Mouse (Mus musculus) heart, adult 9 months (tissue): ENCODE measurements around the gene Eif3m.
"Not testable (repeated sequence)": the region's sequence is repeated elsewhere in the genome, so short reads cannot be mapped to it uniquely, and the experiment has no call there.

ENCODE experiments used
- DNase-seq, 2 experiments: peaks; one replicate each; pipeline ENCODE4 v3.0.0; 2022; ENCODE audit warnings: low spot score in 2 of 2

Gene Eif3m

DNA sequence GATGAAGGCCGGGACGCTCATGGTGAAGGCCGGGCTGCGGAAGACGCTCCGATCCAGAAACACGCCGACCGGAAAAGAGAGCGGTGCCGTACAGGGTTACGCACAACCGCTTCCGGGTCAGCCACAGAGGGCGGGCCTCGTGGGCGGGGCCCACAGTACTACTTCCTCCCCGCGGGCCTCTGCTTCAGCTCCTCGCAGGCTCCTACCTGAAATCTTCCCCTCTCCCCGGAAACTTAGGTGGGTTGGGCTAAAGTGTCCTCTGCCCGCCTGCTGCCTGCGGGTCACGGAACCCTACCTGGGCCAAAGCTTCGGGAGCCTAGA, at the start of gene Eif3m:
TSS of gene Eif3m (minus strand) at position 114 of the 321 bp plus-strand sequence.
- DNase-seq, result peak; percentile 89 to 93

GRCm38 (mm10) chr2:105062741-105063372, 46.0 kb upstream of the Eif3m start:
- DNase-seq, result no peak

DNA sequence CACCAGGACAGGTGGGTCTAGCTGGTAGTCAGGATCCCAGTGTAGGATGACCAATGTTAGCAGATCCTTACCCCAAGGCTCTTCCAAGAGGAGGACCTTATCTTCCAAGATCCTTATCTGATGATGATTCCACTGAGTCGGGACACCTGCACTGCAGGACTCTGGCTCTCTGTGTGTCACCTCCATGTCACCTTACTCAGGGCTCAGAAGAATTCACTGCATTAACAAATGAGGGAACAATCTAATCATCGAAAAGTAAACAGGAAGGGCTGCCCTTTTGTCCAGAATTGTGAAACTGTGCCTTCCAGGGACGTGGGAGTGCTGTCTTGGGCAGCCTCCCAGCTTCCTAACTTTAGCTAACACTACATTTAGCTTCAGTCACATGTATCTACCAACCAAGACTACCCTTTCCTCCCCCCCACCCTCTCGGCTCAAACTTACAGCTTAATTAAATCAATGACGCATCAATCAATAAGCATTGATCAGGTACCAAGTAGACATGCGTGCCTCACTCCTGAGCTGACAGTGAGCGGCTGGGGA, 41.8 kb upstream of the Eif3m start:
- DNase-seq, result no peak

DNA sequence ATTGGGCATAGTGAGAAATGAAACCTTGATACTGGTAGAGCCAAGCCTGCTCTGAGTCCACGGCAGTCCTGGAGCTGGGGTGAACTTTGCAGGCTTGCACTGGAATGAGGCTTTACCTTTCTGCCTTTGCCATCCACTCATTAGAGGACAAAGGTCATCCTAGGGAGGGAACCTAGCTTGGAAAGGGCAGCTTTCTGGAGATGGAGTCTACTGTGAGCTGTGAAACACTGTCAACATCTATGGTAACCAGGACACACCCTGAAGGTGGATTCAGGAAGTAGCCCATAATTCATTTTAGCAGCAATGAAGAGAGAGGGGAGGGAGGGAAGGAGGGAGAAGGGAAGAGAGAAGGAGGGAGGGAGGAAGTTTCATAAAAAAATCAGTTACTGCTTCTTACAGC, 38.6 kb upstream of the Eif3m start:
- DNase-seq, result no peak

DNA sequence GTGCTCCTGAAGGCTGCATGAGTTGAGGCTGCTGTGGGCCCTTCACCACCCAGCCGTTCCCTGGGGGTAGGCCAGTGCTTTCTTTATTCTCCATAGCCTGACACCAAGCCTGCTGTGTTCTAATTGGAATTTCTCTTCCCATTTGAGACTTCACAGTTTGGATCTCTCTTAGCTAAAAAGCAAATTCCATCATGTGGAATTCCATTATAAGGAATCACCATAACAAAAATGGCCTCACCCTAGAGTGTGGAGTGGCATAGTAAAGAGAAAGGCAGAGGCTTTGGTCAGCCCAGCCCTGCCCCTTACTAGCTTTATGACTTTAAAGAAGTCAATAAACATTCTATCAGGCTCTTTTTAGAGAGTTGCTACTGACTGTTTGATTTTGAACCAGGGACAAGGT, 31.4 kb upstream of the Eif3m start:
- no peak for DNase-seq

GRCm38 (mm10) chr2:105043152-105043551, 26.3 kb upstream of the Eif3m start:
- DNase-seq, result no peak

DNA sequence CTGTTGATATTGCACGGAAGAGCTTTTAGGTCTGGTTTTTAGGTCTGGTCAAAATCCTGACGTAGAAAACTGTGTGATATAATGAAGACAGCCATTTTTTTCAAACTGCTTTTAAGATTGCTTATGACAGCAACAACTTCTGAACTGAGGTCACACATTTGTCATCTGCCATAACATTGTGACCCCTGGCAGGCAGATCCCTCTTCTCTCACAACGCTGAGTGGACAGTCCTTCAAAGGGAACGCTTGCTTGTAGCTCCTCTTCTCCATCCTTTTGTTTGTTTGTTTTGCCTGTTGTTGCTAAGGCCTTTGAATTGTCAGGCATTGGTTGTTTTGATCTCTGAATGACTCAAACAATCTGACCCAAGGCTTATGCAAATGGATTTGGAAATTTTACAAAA, 24.0 kb upstream of the Eif3m start:
- DNase-seq, result no peak

DNA sequence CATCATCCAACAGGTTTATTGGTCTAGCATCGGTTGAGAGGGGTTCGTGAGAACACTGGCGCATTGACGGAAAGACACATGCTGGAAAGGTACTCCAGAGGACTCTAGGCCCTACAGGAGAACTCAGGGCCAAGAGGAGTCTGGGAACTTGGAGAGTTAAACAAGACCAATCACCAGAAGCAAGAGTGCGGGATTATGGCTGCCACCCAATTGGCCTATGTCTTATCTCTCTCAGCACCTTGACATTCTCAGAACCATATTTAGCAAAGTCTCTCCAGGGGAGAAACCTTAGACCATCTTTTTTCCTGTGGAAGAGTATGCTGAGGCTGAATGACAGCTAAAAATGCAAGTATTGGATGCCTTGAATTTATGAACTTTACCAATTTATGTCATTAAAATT, 22.0 kb upstream of the Eif3m start:
- DNase-seq, result no peak

- no peak for DNase-seq
Measured at GRCm38 (mm10) chr2:105037956-105038569, 21.2 kb upstream of the Eif3m start.

- no peak for DNase-seq
Measured at GRCm38 (mm10) chr2:105036401-105037070, 19.7 kb upstream of the Eif3m start.

DNA sequence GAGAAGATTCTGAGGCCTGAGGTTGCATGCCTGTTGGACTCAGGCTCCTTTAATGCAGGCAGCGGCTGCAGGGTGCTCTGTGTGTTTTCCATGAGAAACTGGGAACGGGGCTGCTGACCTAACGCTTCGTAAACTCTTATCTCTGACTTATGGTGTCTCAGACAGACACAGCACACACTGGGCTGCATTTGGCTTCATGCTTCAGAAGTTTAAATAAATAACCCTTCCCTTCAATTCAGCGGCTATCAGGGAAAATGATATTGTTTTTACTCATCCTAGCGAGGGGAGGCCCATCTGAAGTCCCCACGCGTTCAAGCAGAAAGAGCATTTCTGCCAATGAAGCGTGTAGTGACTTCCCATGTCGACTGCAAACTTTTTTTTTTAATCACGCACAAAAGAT, 19.1 kb upstream of the Eif3m start:
- no peak for DNase-seq

GRCm38 (mm10) chr2:105034084-105034483, 17.2 kb upstream of the Eif3m start:
- DNase-seq, result no peak

DNA sequence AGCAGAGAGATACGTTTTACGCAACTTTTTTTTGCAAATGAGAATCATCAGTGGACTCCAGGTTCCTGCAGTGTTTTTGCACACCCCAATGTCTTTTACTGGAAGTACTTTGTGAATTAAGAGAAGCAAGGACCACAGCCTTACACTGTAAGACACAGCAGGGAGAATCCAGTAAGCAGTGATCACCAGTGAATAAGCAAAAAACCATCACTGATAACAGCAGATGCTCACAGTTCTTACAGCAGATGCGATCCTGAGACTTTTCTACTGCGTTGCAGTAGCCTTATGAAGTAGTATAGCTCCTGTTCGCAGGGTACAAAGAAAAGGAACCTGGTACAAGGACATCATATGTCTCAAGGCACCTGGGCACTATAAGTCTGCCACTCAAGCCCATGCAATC, 13.6 kb upstream of the Eif3m start:
- no peak for DNase-seq

DNA sequence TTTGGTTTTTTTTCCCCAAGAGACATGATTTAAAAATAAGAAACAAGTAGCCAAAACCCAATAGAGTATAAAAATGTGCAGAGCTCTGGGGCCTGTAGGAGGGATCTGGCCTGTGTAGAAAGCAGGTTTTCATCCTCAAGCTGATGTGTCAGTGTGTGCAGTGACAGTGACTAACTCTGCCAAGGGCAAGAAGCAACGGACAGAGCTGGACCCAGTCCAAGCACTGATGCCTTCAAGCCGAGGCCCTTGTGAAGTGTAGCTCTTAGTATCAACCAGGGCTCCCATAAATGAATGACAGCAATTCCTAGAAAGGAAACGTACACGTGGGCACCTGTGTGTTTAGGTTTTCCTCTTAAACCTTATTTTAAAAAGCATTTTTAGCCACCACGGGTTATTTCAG, 11.9 kb upstream of the Eif3m start:
- no peak for DNase-seq

DNA sequence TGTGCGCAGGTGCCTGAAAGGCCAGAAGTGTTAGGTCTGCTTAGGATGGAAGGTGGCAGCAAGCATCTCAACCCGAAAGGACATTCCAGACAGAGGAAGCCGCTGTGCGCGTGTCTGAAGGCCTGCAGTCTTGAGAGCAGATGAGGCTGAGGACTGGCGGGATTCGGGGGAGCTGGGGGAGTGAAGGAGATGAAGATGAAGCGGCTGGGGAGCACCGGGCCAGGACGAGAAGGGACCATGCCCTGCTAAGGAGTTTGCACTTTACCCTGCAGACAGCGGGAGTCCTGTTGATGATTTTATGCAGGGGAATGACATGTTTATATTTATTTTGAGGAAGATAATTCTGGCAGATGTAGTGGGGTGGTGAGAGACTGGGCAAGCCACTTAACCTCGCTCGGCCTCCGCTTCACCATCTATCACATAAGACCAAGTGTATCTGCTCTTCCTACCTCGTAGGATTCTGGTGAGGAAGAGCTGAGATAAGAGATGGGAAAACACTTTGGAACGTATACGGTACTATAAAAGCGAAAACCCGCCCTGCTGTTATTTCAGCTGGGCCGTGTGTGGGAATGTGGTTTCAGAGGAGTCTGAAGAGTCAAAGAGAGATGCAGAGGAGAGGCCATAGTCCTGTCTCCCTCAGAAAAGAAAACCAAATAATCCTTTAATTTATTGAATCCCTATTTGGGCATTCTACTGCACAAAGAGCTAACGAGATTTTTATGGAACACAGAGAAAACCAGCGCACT, 10.2 kb upstream of the Eif3m start:
- DNase-seq, result no peak

GRCm38 (mm10) chr2:105025610-105026009, 8.7 kb upstream of the Eif3m start:
- not testable (repeated sequence) for DNase-seq

GRCm38 (mm10) chr2:105023815-105024214, 6.9 kb upstream of the Eif3m start:
- DNase-seq, result no peak

- peak; percentile 51 to 52 for DNase-seq
Measured at GRCm38 (mm10) chr2:105023031-105023615, 6.2 kb upstream of the Eif3m start.

- no peak for DNase-seq
Measured at GRCm38 (mm10) chr2:105021836-105022235, 5.0 kb upstream of the Eif3m start.

GRCm38 (mm10) chr2:105021256-105021655, 4.4 kb upstream of the Eif3m start:
- DNase-seq, result no peak

DNA sequence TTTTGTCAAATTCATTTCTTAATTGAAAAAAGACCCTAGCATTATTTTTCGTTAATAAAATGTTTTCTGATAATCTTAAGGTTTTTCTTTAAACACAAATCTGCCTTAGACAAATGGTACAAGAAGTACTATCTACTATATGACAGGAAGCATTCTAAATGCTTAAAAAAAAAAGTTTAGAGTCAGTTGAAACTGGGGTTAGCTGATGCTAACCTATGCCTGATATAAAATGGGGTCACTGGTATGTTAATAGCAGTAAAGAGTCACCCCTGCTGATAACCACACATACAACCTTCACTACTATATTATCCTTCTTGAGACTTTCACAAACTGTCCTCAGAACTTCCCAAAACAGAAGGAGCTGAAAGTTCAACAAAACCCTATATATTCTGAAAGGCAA, 2.6 kb upstream of the Eif3m start:
- DNase-seq, result no peak

DNA sequence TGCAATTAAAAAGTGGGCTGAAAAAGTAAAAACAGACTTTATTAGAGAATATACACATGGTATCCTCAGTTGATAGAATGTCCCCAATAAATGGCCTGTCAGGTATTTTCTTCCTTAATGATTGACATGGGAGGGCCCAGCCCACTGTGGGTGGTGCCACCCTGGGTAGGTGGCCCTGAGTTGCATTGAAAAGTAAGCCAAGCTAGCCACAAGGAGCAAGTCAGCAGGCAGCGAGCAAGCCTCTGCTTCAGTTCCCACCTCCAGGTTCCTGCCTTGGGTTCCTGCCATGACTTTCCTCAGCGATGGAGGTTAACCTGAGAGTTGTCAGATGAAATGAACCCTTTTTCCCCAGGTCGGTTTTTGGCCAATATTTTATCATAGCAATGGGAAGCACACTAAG, 922 bp upstream of the Eif3m start:
- no peak for DNase-seq
